Mouse (Mus musculus): Measurements from ENCODE around the gene Lamp2. TPM values are rescaled to one million over a fixed set of nuclear protein-coding genes. Genes with fewer than 3 reads are reported as not detected.

The Lamp2 gene
- polyA plus RNA-seq, 1 experiment: not detected

DNA sequence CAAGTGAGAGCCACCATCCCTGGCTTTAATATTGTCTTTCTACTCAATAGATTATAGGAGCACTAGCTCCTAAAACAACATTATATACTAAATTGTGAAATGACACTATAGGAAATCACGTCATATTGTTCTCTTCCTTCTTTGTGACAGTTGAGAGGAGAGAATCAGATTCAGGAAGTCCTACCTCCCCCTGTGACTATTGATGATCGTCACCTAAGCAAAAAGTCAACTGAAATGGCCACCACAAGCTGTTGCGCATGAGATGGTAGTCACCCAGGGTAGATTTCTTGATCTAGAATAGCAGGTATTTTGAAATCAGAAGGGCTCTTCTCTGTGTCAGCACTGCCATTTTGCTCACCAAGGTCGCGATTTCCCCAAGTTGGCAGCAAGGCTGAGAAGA lies 5.8 kb upstream of the Lamp2 start:
- no peak overlapping the region for H3K4me3 ChIP-seq (ENCODE audit: insufficient read depth, low read depth, low read length)
- H3K27ac ChIP-seq (ENCODE audit: insufficient read depth, low read depth, low read length): no peak overlapping the region
- TF ChIP-seq CTCF (IDR thresholded peaks at IDR 0.05; ENCODE audit: insufficient read depth, low read depth, low read length) (no peak), POLR2A (IDR thresholded peaks at IDR 0.05; ENCODE audit: insufficient read depth, low read depth, low read length) (no peak)
- WGBS: 88% methylated on average over 5 of the region's 5 CpGs
- no peaks in the 10 kb centered on the region for H3K4me1 ChIP-seq (ENCODE audit: control insufficient read depth, insufficient read depth, low read length)

DNA sequence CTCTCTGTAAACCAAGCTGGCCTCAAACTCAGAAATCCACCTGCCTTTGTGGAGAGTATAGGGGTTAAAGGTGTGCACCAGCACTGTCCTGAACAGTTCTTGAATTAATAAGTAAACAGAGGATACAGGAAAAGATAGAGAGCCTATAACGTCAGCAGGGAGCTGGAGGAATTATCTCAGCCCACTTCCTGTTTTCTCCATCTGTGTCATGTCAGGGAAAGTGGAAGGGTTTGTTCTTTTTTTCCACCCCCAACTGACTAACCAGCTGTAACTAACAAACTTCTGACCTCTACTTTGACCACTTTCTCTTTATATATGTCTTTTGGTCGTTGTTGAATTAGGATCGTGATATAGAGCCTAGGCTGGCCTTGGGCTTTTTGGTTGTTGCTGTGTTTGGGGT lies 4.6 kb upstream of the Lamp2 start:
- H3K4me1 ChIP-seq (ENCODE audit: control insufficient read depth, insufficient read depth, low read length): no peaks in the 10 kb centered on the region
- no peak for TF ChIP-seq POLR2A (IDR thresholded peaks at IDR 0.05; ENCODE audit: insufficient read depth, low read depth, low read length)
- TF ChIP-seq CTCF (IDR thresholded peaks at IDR 0.05; ENCODE audit: insufficient read depth, low read depth, low read length): no peak
- 86% methylated on average over 3 of the region's 3 CpGs for WGBS

DNA sequence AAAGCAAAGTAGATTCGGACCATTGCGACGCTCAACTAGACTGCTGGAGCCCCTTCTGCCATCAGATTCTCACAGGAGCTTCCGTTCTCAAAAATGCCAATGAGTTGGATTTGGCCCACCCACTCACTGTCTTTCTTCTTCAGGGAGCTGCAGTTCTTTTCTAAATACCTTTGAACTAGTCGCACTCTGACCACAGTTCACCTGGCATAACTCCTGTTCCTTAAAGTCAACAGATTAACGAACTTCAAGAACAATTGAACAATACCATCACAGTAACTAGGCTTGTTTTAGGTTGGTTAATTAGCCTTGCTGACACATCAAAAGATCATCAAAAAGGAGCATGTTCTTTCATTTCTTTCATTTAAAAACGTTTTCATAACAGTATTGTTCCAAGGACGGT lies 2.8 kb upstream of the Lamp2 start:
- H3K4me1 ChIP-seq (ENCODE audit: control insufficient read depth, insufficient read depth, low read length): no peaks in the 10 kb centered on the region
- TF ChIP-seq CTCF (IDR thresholded peaks at IDR 0.05; ENCODE audit: insufficient read depth, low read depth, low read length): no peak
- TF ChIP-seq POLR2A (IDR thresholded peaks at IDR 0.05; ENCODE audit: insufficient read depth, low read depth, low read length): no peak
- H3K4me3 ChIP-seq (ENCODE audit: insufficient read depth, low read depth, low read length): no peak overlapping the region
- no peak overlapping the region for H3K27ac ChIP-seq (ENCODE audit: insufficient read depth, low read depth, low read length)
- 79% methylated on average over 8 of the region's 8 CpGs for WGBS

More for the DNA sequence above, 4.6 kb upstream of the Lamp2 start:
- no peak overlapping the region for H3K4me3 ChIP-seq (ENCODE audit: insufficient read depth, low read depth, low read length)
- no peak overlapping the region for H3K27ac ChIP-seq (ENCODE audit: insufficient read depth, low read depth, low read length)

DNA sequence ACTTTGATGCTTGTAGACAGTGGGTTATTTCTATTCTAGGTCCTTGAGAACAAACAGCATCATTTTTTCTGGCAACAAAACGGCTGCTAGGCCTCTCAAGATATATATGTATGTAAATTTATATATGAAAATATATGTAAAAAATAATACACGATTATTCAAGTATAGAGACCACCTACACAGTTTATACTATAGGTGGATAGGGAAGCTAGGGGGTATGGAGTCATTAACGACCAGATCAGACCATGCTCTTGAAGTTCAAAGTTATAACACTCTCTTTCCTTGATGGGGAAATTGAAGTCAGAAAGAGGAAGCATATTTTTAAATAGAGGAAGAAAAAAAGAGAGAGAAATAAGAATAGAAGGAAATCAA lies 367 bp upstream of the Lamp2 start:
- no peaks in the 10 kb centered on the region for H3K4me1 ChIP-seq (ENCODE audit: control insufficient read depth, insufficient read depth, low read length)
- H3K27ac ChIP-seq (ENCODE audit: insufficient read depth, low read depth, low read length): no peak overlapping the region
- no peak overlapping the region for H3K4me3 ChIP-seq (ENCODE audit: insufficient read depth, low read depth, low read length)
- TF ChIP-seq CTCF (IDR thresholded peaks at IDR 0.05; ENCODE audit: insufficient read depth, low read depth, low read length) (no peak), POLR2A (IDR thresholded peaks at IDR 0.05; ENCODE audit: insufficient read depth, low read depth, low read length) (no peak)
- 31% methylated on average over 3 of the region's 3 CpGs for WGBS

DNA sequence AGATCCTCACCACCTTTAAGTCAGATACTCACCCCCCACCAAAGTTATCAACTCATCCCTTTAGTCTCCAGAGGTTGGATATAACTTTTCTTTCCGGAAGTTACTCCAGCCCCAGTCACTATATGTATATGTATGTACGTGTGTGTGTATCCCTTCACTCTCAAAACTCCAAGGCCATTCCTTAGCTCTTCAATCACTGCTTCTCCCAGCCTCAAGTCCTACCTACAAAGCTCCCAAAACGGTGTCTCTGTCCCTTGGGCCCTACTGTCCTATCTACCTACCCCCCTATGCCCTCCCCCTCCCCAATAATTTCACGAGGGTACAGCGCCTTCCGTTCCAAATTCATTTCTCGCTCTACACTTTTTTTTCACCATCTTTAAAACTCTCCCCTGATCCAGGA lies 780 bp downstream of the Lamp2 start:
- WGBS: 21% methylated on average over 7 of the region's 7 CpGs
- H3K27ac ChIP-seq (ENCODE audit: insufficient read depth, low read depth, low read length): no peak overlapping the region
- TF ChIP-seq CTCF (IDR thresholded peaks at IDR 0.05; ENCODE audit: insufficient read depth, low read depth, low read length) (no peak), POLR2A (IDR thresholded peaks at IDR 0.05; ENCODE audit: insufficient read depth, low read depth, low read length) (no peak)
- H3K4me1 ChIP-seq (ENCODE audit: control insufficient read depth, insufficient read depth, low read length): no peaks in the 10 kb centered on the region
- peak overlapping the region; percentile 51 for H3K4me3 ChIP-seq (ENCODE audit: insufficient read depth, low read depth, low read length)

DNA sequence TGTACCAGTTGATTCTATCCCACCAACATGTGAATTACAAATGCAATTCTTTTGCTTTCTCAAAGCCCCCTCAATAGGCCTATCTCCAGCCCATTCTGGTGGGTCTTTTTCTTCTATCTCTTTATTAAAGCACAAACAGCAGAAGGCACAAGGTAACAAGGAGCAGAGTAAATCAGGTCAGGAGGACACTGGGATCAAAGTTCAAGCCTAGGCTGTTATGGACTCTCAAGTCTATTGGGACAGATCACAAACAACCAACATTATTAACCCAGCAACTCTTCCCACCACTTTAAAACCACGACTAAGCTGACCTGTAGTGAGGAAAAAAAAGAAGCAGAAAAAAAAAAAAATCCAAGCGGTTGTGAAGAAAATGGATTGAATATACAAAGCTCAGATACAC lies 1.4 kb downstream of the Lamp2 start:
- Histone ChIP-seq H3K4me1 (ENCODE audit: control insufficient read depth, insufficient read depth, low read length) (no peaks in the 10 kb centered on the region), H3K27ac (ENCODE audit: insufficient read depth, low read depth, low read length) (no peak overlapping the region), H3K4me3 (ENCODE audit: insufficient read depth, low read depth, low read length) (no peak overlapping the region)
- 21% methylated on average over 2 of the region's 2 CpGs for WGBS
- TF ChIP-seq CTCF (IDR thresholded peaks at IDR 0.05; ENCODE audit: insufficient read depth, low read depth, low read length) (no peak), POLR2A (IDR thresholded peaks at IDR 0.05; ENCODE audit: insufficient read depth, low read depth, low read length) (no peak)

DNA sequence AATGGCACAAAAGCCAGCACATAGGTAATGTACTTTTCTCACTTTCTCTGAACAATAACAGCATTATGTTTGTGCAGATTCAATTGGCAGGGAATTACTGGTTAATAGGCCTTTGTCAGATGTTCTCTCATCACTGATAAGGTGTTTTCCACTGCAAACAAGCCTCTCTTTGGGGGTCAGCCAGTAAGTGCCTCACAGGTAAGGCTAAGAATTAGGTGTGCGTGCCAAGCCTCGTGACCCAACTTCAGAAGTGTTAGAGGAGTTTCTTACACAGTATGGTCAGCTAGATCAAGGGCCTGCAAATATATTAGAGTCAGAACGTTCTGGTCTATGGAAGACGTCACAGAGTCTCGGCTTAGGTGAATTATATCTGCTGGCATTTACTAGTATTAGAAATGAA lies 2.3 kb downstream of the Lamp2 start:
- WGBS: 80% methylated on average over 5 of the region's 5 CpGs
- TF ChIP-seq POLR2A (IDR thresholded peaks at IDR 0.05; ENCODE audit: insufficient read depth, low read depth, low read length) (no peak), CTCF (IDR thresholded peaks at IDR 0.05; ENCODE audit: insufficient read depth, low read depth, low read length) (no peak)
- Histone ChIP-seq H3K27ac (ENCODE audit: insufficient read depth, low read depth, low read length) (no peak overlapping the region), H3K4me1 (ENCODE audit: control insufficient read depth, insufficient read depth, low read length) (no peaks in the 10 kb centered on the region), H3K4me3 (ENCODE audit: insufficient read depth, low read depth, low read length) (no peak overlapping the region)

DNA sequence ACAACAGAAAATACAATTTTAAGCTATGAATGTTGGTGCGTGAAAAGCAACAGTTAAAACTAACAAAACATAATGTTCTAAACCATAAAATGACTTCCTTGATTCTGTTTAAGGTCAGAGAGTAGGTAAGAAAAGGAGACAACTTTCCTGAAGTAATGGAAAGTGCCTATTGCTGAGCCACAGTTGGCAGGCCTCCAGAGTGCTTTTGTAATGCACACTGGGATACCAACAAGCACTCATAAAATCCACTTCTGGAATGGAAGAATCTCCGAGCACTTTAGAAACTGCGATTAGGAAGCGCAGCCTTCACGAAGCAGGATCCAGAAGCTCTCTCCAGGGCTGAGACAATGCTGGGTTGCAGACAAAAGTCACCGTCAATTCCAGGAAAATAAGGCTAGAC lies 5.8 kb downstream of the Lamp2 start:
- WGBS: 77% methylated on average over 6 of the region's 6 CpGs
- TF ChIP-seq CTCF (IDR thresholded peaks at IDR 0.05; ENCODE audit: insufficient read depth, low read depth, low read length): no peak
- no peak for TF ChIP-seq POLR2A (IDR thresholded peaks at IDR 0.05; ENCODE audit: insufficient read depth, low read depth, low read length)
- Histone ChIP-seq H3K4me1 (ENCODE audit: control insufficient read depth, insufficient read depth, low read length) (no peaks in the 10 kb centered on the region), H3K4me3 (ENCODE audit: insufficient read depth, low read depth, low read length) (no peak overlapping the region), H3K27ac (ENCODE audit: insufficient read depth, low read depth, low read length) (no peak overlapping the region)

DNA sequence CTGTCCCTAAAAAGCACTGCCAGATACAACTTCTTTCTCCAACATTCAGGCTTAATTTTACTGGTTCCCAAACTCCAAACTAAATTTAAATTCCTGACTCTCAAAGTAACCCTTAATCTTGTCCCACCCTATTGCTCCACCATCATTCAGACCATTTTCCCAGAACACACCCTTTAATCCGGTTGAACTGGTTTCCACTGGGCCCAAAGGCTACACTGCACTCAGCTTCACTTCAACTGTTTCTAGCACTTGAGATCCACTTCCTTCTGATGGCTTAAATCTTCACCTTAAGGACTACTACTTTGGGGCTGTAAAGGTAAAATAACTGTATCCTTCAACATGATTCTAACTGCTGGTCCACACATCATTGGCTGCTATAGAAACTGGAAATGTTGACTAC lies 10.5 kb downstream of the Lamp2 start:
- Histone ChIP-seq H3K4me3 (ENCODE audit: insufficient read depth, low read depth, low read length) (no peak overlapping the region), H3K27ac (ENCODE audit: insufficient read depth, low read depth, low read length) (no peak overlapping the region), H3K4me1 (ENCODE audit: control insufficient read depth, insufficient read depth, low read length) (no peaks in the 10 kb centered on the region)
- TF ChIP-seq CTCF (IDR thresholded peaks at IDR 0.05; ENCODE audit: insufficient read depth, low read depth, low read length) (no peak), POLR2A (IDR thresholded peaks at IDR 0.05; ENCODE audit: insufficient read depth, low read depth, low read length) (no peak)
- 89% methylated on average over 1 of the region's 1 CpGs for WGBS

DNA sequence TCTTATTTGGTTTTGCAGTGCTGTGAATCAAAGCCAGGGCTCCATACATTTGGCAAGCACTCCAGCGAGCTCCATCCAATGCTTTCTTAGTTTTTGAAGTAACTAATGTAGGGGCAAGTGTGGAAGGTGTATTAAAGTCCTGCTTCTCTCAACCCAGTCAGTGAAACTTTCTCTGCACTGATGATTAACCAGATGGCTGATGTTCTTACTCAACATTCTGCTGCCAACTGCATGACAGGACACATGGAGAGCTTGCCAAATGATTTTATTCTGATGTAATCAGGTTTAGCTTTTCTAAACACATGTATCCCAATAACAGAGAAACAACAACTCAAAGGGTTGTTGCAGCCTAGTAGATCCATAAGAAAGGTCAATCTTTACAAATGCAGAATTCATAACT lies 13.8 kb downstream of the Lamp2 start:
- Histone ChIP-seq H3K27ac (ENCODE audit: insufficient read depth, low read depth, low read length) (no peak overlapping the region), H3K4me3 (ENCODE audit: insufficient read depth, low read depth, low read length) (no peak overlapping the region), H3K4me1 (ENCODE audit: control insufficient read depth, insufficient read depth, low read length) (no peaks in the 10 kb centered on the region)
- WGBS: 81% methylated on average over 1 of the region's 1 CpGs
- TF ChIP-seq POLR2A (IDR thresholded peaks at IDR 0.05; ENCODE audit: insufficient read depth, low read depth, low read length) (no peak), CTCF (IDR thresholded peaks at IDR 0.05; ENCODE audit: insufficient read depth, low read depth, low read length) (no peak)
